Mouse (Mus musculus): Measurements from ENCODE around the gene Creg2.

DNA sequence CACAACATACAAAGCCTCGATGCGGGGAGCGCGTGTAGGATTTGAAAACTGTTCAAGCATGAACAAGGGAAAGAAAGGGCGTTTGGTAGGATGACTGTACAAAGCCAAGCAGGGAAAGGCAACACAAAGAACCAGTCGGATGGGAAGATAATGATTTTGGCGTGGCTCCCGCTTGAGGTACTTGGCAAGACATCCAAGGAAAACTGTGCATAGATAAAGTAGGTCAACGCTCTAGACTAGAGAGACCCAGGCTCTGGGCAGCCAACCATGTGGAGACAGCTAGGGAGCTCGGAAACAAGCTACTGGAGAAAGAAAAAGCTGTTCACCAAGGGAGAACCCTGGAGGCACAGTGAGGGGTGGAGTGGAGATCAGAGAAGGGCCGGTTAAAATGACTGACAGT, 52.5 kb downstream of the Creg2 start:
- TF ChIP-seq CTCF (IDR thresholded peaks at IDR 0.05) (no peak), EP300 (IDR thresholded peaks at IDR 0.05) (no peak)

Data from lung, postnatal 0 days (tissue).